Mouse (Mus musculus) frontal cortex, adult (tissue): Measurements from ENCODE around the gene Mif4gd.
"Not testable (repeated sequence)": the region's sequence is repeated elsewhere in the genome, so short reads cannot be mapped to it uniquely, and the experiment has no call there.

Source experiments
- ATAC-seq: cut with Nextera tagmentation; 2 replicates; pipeline ENCODE4 v1.9.2; 2017; ENCODE audit warnings: mild to moderate bottlenecking, moderate library complexity, mixed read lengths; ENCODE audit not compliant: low TSS enrichment

The Mif4gd gene

DNA sequence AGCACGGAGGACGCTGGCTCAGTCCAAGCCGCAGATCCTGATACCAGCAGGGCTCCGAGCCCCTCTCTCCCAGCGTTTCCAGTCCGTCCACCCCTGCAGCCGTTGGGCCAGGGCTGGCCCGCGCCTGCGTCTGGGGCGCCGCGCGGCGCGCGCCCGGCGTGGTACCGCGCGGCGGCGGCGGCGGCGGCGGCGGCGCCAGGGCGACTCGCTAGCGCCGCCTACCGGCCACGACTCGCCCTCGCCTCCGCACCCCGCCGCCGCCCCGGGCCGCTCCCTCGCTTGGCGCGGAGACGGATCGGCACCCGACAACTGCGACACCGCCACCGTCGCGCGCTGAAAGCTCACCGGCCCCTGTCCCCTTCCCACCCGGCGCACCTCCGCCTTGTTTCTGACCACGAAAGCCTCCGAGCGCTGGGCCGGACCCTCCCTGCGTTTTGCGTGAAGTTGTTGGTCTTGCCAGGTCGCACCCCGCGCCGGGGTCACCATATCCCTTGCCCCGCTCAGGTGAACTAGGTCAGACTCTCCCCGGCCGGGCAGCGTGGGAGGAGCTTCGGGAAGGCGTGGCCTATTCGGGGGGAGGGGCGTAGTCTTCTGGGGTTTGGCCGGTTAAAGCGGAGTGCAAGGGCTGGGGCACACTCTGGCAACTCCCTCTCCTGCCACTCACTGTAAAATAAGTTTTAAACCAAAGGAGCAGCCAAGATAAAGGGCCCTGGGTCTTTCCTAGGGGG lies at the start of gene Mif4gd:
Gene Mif4gd (minus strand): TSS at position 560 of the 728 bp plus-strand sequence.
- peak; percentile 58 for ATAC-seq

DNA sequence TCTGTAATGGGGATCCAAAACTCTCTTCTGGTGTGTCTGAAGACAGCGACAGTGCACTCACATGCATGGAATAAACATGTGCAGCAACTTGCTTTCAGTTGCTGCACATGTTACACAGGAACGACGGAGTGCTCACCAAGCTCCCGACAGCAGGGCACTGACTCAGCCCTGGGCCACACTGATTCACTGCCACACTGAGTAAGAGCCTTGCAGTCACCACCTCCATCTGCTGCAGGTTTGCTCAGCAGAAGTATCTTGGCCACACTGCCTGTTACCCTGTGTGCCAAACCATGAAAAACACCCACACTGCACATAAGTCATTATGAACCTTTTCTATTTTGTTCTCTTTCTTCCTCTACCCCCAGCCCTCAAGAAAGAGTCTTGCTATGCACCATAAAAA lies 47.6 kb upstream of the Mif4gd start:
- ATAC-seq: peak; percentile 79

DNA sequence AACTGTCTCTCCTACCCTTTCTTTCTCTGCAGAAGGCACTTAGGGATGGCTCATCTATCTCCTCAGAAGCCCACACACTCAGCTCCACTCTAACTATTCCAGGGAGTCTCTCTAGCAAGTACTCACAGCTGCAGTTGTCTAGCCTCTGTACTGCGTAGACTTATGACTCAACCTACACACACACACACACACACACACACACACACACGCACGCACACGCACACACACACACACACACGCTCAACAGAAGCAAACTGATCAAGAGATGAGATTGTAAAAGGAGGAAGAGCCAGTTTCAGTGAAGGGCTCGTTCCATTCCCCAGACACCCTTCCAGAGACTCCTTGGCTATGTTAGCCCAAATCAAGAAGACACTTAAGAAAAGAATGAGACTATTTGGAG lies 45.8 kb upstream of the Mif4gd start:
- peak; percentile 92 for ATAC-seq

DNA sequence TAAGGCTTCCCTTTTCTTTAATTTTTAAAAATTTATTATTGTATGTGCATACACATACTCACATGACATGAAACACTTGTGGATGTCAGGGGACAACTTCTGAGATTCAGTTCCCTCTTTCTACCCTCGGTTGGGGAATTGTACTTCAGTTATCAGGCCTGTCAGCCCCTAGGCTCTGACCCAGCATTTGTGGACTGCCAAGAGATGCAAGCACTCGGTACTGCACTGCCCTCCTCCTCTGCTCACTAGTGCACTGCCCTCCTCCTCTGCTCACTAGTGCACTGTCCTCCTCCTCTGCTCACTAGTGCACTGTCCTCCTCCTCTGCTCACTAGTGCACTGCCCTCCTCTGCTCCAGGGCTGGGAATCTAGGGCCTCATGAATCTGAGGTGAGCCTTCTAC lies 41.4 kb upstream of the Mif4gd start:
- no peak for ATAC-seq

DNA sequence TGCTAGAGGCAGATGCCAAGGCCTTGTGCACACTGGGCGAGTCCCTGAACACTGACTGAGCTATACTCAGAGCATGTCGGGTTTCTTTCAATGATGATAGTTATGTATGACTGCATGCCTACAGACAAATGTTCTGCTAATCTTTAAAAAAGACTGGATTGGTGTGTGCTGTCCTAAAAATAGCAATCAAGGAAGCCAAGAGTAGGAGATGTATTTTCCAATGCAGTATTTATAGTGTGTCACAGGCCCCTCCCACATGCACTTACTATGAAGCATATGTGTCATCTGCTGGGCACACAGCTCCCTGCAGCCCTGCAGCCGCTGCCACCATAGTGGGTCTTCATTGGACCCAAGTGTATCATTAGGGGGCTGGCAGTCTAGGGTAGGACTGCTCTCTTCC lies 40.4 kb upstream of the Mif4gd start:
- peak; percentile 76 for ATAC-seq

DNA sequence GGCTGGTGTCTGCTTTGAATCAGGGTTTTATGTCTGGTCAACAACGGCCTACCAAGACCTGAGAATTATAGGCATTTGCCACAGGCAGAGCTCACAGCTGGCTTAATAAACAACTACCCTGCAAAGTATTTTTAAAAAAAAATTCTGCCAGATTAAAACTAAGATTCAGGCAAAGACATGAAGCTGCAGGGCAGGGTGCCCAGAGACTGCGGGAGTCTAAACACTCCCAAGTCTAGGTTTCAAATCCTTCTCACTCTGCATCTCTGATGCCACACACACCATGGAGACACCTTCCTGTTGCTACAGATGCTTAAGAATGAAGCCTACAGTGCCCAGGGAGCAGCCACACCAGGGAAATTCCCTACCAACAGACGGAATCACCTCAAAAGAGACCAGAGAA lies 38.9 kb upstream of the Mif4gd start:
- ATAC-seq: no peak

DNA sequence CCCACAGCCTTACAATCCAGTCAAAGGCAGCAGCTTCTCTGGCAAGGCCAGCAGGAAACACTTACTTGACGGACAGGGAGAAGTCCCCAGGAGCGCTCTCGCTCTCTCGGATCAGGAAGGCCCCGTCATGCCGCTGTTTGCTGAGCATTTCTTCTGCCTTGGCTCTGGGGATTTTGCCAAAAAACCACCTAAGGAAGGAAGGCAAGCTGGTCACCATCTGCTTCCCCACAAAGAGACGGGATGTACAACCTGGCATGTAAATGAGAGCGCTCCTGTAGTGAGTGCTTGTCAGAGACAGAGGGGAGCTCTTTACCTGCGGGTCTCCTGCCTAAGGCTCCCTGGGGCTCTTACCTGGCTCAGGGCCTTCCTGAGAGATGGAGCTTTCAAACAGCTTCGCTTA lies 36.9 kb upstream of the Mif4gd start:
- ATAC-seq: peak; percentile 32; the same call in 1 of the 2 replicates

DNA sequence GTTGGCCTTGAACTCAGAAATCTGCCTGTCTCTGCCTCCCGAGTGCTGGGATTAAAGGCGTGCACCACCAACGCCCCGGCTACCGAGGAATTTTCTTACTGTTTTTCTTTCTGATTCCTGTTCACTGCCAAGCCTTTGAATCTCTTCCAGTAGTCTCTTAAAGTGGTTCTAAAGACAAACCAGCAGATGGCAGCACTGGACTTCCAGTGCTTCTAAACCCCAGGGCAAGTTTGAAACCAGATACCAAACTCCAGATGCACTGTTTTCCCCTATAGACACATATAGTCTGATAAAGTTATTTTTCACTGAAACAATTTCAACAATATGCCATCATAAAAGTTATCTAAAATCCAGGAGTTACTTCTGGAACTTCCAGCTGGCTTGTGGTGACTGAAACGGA lies 34.7 kb upstream of the Mif4gd start:
- ATAC-seq: peak; percentile 44; the same call in 1 of the 2 replicates

DNA sequence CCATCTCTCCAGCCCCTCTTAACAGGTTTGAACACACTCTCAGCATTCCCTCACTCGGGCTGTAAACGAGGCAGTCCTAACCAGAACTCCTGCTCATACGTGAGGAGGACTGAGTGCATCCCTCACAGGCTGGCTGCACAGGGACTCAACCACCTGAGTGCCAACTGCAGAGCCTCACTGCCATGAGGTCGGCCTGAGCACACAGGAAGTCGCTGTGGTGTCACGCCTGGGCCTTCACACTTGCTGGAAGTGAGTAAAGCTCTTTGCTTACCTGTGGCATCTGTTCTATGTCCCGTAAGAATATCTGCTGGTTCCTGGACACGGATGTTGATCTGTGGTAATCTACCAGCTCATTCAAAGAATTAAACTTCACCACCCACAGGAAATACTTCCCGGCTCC lies 33.7 kb upstream of the Mif4gd start:
- ATAC-seq: no peak

DNA sequence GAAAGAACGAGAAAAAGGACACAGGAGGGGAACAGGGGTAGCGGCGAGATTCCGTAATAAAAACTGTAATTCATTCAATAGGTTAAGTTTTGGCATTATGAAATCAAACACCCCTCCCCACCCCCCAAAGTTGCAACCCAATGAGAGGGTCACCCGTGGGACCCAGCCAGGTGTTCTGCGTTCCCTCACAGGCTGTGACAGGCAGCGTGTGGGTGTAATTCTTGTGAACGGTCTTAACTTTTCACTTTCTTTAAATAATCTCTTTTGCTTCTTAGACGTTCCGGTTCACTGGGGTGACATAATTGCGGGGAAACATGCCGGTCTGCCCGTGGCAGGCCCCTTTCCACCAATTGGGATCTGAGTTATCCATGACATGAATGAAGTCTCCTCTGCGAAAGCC lies 32.7 kb upstream of the Mif4gd start:
- not testable (repeated sequence) for ATAC-seq

DNA sequence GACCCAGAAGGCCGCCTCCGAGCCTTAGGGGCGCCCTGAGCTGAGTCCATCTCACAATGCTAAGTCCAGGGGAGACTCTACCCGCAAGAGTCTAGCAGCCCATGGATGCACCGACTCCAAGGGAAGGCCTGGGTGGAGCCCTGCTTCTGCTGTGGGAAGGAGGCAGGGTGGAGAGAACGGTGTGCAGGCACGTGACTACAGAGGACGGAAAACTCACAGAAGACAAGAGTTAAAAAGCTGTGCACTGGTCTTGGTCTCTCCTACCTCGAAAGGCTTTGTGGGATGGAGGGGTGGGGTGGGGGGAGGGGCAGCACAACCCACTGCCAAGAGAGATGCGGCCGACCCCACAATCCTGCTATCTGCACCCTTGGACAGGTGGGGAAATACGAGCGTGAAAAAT lies 31.5 kb upstream of the Mif4gd start:
- ATAC-seq: no peak

DNA sequence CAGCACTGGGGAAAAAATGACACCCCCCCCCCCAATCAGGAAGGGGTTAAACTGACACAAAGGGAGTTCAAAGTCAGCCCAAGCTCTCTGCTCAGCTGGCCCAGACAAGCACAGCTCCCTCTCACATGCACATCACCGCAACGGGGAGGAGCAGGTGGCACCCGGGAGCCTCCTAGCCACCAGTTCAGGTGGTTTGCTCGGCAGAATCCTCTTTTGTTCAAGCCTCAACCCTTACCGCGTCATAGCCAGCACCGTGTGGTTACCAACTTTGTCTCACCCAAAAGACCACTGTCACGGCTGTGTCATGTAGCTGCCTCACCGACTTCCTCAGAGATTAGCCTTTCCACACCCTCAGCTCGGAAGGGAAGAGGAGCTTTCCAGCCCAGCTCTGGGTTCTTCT lies 30.5 kb upstream of the Mif4gd start:
- ATAC-seq: no peak

DNA sequence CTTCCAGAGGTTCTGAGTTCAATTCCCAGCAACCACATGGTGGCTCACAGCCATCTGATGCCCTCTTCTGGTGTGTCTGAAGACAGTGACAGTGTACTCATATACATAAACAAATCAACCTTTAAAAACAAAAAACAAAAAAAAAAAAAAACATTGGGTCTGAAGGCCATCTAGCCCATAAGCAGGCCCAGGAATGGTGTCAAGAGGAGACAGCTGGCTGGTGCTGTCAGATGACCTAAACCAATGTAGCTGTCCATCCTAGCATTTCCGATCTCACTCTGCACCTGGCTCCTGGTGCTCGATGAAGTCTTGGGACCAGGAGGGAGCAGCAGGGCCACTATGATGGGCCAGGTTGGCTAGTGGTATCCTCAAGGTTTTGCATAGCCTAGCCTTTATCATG lies 29.9 kb upstream of the Mif4gd start:
- no peak for ATAC-seq

DNA sequence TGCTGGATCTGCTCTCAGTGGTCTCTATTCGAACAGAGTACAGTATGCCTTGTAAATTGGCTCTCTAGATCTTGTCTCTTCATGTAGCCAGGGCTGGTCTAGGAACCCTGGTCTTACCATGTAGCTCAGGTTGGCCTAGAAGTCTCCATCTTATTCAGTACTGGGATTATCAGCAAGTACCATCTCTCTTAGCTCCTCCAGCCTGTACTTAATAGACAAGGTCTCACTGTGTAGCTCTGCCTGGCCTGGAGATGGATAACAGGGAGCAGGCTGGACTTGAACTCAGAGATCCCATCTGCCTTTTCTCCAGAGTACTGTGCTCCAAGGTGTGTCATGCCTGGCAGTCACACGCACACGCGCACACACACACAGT lies 28.9 kb upstream of the Mif4gd start:
- ATAC-seq: no peak

DNA sequence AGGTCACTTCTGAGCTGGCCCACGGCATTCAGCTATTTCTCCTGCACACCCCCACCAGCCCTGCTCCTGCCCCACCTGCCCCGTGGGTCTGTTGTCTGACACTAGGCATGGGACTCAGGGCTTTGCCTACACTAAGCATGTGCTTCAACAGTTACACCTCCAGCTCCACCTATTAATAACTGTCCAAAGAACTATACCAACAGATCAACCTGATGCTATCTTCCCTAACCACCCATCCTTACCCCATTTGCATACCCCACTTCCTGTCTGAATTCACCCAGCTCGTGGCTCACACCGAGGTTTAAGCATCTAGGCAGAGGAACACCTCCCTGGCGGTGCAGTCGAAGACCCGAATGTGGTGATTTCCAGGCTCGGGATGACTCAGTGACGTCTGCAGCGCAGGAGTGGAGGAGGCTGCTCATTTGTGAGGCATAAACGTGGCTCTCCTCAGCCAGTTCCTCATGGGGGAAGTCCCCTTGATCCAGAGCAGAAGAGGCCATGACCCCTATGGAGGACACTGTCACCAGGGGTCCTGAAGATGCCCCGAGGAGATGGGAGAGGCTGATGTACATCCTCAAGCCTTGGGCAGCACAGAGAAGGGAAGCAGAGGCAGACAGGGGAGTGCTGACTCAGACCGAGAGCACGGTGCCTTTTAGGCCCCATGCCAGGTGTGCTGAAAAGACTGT lies 28.4 kb upstream of the Mif4gd start:
- peak; percentile 55; the same call in 1 of the 2 replicates for ATAC-seq

DNA sequence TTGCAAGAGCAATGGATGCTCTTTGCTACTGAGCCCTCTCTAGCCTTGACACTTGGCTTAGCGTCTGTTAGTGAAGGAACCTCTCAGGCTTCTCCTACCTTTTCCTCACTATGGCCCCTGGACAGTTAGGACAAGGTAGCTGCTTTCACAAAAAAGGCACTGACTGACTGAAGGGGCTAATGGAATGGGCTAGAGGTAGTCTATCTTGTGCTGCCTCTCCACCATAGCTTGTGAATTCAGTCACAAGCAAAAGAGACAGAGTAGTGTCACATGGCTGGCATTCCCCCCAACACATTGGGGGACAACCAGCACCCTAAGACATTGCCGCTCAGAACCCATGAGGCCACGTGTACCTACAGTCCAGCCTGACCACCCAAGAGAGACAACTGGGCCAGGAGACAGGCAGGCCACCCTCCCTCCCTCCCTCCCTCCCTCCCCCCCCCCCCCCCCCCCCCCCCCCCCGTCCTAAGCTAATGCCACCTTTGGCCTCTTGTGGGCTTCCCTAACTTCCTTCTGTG lies 27.6 kb upstream of the Mif4gd start:
- no peak for ATAC-seq

DNA sequence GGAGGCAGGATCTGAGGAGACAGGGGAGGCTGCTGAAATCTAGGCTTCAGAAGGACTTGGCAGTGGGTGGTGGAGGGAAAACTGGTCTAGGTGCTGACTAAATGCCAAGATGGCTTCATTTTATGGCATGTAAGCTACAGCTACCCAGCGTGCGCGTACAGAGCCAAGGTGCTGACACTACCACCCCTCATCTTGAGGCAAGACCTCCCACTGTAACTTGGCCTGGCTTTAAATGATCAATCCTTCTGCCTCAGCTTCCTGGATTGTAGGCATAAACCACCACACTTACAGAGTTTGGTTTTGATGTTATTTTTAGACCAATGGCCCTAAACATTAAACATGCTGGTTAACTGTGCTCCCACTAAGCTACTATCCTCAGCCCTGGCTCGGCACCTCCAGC lies 26.8 kb upstream of the Mif4gd start:
- ATAC-seq: no peak

DNA sequence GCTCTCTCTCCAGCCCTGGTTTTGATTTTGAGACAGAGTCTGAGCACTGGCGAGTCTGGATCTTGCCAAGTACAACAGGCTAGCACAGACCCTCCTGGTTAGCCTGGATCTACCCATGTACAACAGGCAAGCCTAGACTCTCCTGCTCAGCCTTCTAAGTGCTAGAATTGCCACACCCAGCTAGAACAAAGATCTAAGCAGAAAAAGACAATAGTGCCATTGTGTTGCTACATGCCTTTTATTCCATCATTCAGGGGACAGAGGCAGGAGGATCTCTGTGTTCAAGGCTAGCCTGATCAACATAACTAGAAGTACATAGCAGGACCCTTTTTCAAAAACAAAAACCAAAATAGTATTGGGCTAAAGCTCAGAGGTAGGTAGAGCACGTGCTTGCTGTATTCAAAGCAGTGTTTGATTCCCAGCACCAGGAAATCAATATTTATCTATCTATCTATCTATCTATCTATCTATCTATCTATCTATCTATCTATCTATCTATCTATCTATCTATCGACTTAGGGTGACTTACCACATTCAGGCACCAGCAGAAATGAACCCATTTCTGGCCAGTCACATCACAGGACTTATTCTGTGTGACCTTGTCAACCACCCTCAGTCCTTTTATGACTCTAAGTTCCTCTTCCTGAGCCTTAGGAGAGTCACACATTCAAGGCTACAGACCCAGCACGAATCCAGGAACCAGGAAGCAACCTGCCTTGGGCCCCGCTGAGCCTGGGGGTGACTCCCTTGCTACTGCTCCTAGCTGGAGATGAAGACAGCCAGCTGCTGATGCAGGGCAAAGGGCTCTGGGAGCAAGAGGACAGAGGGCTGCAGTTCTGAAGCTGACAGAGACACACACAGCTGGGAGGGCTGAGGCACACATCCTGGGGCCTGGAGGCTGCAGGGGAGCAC lies 26.0 kb upstream of the Mif4gd start:
- ATAC-seq: no peak

DNA sequence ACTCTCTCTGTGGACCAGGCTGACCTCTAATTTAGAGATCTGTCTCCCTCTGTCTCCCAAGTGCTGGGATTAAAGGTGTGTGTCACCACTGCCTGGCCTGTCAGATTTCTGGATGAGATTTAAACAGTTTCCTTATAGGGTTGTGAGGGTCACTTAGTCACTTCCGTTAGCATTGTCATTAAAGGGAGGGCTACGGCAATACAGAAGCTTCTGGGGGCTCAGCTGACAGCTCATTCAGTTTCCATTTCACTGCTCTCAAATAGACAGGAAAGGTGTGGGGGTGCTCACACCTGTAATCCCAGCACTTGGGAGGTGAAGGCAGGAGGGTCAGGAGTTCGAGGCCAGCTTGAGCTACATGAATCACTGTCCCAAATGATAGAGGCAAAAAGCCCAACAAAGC lies 24.2 kb upstream of the Mif4gd start:
- no peak for ATAC-seq

DNA sequence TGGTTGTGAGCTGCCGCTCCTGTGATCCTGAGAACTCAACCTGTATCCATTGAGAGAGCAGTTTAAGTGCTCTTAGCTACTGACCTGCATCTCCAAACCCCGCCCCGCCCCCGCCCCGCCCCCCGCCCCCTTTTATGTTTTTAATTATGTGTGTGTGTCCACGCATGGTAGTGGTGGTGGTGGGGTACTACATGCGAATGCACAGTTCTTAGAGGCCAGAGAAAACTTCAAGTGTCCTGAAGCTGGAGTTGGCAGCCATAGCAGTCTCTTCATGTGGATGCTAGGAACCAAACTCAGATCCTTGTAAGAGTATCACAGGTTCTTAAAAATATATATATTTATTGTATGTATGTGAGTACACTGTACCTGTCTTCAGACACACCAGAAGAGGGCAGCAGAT lies 22.7 kb upstream of the Mif4gd start:
- no peak for ATAC-seq

DNA sequence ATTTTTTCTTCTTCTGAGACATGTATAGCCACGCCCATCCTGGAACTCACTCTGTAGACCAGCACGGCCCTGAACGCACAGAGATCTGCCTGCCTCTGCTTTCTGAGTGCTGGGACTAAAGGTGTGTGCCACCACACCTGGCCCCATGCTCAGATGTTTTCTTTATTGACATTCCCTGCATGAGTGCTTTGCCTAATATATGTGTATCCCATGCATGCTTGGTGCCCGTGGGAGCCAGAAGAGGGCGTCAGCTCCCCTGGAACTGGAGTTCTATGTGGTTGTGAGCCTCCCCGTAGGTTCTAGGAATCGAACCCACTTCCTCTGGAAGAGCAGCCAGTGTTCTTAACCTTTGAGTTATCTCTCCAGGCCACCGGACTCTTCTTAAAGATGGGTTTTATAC lies 22.3 kb upstream of the Mif4gd start:
- no peak for ATAC-seq

DNA sequence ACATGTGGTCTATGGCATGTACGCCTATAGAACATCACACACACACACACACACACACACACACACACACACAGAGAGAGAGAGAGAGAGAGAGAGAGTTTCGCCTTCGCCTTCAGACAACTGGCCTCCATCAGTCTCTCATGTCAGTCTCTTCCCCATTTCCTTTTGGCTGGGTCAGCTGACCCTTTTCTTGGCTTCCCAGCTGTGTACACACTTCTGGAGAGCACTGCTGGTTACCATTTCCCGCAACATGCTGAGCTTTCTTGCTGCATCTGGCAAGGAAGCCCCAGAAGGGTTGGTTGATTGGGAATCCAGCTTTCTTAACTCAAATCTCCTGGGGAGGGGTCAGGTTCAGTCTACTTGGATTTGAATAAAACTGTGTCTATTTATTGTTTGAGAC lies 21.3 kb upstream of the Mif4gd start:
- no peak for ATAC-seq
